Mouse (Mus musculus) heart, adult 18-20 months (tissue): ENCODE data around the gene Ptprs. TPM values are rescaled to one million over a fixed set of nuclear protein-coding genes. Genes with fewer than 3 reads are reported as not detected.

Experiments
- DNase-seq, 2 experiments: peaks; one replicate each; pipeline ENCODE4 v3.0.0; 2021 to 2022; ENCODE audit warnings: mixed read lengths in 1 of 2
- microRNA-seq, 2 experiments: library from miRNA; unstranded; fragments of <30 nt; microRNA quantifications; one replicate each; pipeline ENCODE4 v1.2.0; 2022
- total RNA-seq, 2 experiments: library from RNA; stranded (reverse); gene quantifications; 2 replicates each; pipeline ENCODE4 v1.2.3; 2021

Gene Ptprs
- total RNA-seq, 2 experiments from 2014 or later = 50.3 to 54.3 TPM

DNA sequence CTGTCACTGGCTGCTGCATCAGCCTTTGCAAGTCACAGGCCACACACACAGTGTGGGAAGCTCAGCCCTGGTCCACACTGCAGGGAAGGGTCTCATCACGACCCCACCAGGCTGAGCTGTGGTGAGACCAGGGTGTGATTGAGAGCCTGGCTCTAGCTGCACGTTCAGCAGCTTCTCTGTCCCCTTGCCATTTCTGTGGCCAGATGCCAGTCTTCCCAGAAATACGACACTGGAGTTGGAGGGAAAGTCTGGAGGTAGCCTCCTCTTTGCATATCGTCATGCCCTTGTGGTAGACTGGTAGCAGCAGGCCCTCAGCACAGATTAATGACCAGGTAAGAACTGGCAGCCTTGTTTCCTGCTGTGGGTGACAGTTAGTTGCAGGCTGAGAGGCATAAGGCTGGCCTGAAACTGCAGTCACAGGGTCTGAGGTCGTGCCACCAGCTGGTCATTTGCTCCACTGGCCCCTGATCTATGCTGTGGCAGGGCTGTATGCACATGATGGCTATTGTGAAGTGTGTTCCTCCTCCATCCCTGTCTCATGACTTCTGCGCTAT lies 96.9 kb downstream of the Ptprs start:
- peak in 1 of 2 experiments; percentile 19 for DNase-seq

DNA sequence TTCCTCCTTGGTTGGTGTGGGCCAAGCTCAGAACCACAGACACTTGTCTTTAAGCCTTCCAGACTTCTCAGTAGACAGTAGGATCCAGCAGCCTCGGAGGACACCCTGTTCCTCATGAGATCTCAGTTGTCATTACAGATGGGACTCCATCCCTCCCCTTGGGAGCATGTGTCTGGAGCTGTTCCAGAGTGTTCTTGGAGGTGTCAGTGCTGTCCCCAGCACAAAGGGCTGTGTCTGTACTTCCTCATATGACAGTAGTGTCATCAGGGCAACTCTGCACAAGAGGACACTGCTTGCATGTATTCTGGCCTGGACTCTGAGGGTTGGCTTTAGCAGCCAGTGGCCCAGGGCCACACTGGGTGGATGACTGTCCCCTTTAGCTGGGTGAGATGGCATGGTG lies 101.4 kb downstream of the Ptprs start:
- peak; percentile 43 to 55 for DNase-seq

DNA sequence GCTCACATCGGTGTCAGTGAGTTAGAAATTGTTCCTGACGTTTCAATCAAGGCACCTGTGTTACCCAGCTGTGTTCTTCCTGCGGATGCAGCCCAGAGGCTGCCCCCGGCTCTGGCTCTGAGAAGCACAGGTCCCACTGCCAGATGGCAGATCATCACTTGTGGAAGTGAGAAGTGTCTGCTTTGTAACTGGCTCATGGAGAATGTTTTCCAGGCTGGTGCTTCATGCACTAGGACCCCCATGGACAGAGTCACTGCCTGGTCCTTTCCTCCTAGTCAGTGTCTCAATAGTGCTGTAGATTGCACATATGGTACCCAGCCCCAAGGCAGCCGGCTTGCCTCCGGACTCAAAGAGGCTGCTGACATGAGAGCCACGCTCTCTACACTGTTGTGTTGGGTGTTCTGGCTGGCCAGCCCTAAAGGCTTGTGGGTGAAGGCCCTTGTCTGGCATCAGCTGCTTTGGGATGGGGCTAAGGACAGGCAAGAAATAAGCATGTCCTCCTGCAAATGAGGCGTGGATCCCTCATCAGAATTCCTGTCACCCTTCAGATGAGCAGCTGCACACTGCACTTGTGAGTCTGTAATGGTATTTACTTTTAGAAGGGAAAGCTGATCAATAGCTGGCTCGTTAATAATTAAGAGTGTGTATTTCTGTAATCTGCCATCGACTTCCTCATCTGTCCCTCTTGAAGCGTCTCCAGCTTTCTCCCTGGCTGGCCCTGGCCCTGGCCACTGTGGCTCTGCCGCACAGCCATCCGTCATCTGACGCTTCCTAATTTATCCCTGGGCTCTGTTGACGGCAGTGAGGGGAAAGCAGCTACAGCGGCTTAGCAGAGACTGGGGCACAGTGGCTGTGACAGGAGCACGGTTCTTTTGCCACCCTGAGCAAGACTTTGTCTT lies 102.9 kb downstream of the Ptprs start:
- DNase-seq = peak; percentile 36 to 47

- DNase-seq = no peak
Observed at GRCm38 (mm10) chr17:56372109-56372508, 104.2 kb downstream of the Ptprs start.

DNA sequence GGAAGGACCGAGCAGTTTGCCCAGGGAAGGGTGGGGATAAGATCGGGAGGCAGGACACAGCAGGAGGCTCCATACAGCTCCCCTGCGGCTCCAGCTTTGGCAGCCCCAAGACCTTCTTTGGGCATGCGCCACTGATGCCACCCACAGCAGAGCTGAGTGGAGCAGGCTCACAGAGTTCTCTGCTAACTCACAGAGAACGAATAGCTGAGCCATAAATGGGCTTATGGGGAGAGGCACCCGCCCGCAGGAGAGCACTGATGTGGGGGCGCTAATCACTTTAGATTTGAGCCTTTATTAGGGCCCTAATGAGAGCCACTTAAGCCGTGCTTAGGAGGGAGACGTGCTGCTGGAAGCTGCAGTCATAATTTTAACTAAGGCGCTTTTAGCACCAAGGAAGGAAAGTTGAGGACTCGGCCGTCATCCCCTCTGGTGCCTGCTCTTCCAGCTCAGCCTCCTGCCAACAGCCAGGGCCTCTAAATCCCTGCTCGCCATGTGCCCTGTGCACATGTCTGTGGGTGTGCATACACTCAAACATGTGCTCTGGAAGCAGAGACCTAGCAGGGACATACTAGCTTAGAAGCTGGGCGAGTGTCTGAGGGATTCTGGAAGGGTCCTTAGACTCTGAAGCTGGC lies 105.1 kb downstream of the Ptprs start:
- no peak for DNase-seq

DNA sequence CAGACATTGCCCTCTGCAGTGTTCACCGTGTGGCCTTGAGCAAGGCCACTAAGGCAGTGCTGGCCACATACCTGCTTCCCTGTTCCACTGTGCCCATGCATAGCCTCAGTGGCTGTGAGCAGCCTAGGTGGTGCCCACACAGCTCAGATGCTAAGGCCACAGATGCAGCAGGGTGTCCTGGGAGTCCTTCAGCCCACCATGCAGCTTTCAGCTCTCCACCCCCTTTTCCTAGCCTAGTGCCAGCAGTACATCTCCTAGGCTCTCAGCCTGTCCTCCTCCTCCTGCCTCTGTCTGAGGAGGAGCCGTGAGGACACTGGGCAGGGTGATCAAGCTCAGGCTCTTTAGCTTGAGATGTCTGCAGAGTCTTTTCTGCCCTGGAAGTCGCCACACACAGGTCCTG lies 106.2 kb downstream of the Ptprs start:
- DNase-seq = no peak

DNA sequence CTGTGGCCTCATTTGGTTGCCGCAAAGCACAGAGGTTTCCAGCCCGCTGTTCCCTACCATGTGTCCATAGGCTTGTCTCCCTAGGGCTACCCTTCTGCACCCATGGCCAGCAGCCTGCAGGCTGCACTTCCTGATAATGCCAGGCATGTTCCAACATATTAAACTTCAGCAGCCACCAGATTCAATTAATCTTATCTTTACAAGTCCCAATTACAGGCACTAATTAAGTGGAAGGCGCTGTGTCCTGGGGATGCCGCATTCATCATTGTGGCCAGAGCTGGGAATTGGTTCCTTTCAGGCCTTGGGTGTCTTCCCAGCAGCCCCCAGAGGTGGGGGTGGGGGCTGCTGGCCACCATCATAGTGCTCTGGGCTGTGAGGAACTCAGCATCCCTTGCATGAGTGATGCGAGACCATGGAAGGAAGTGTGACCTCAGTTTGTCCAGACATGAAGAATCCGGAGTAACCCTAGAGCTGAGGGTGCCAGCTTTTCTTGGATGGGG lies 107.9 kb downstream of the Ptprs start:
- no peak for DNase-seq

GRCm38 (mm10) chr17:56365791-56366673 lies 110.3 kb downstream of the Ptprs start:
- no peak for DNase-seq

Small RNA genes lying within 50 kb of the gene (microRNA-seq; reads per million reads assigned to microRNA genes)
- 0 reads per million in 2 experiments for gene Mir6977

Other genes starting within 250 kb of the Ptprs start
- gene Fem1a, start 219.7 kb downstream of the Ptprs start, total RNA-seq = 100 to 1,000 TPM; 115 to 117 TPM
- 1 to 10 TPM; 9.1 to 9.2 TPM for gene Ticam1, start 199.7 kb downstream of the Ptprs start, total RNA-seq
- gene Plin3, start 183.6 kb downstream of the Ptprs start, total RNA-seq = 100 to 1,000 TPM; 178 to 190 TPM
- gene Arrdc5, start 176.2 kb downstream of the Ptprs start, total RNA-seq = not detected
- gene Uhrf1, start 173.2 kb downstream of the Ptprs start, total RNA-seq = 1 to 10 TPM; 1.4 to 2.5 TPM
- gene Kdm4b, start 150.4 kb downstream of the Ptprs start, total RNA-seq = 10 to 100 TPM; 29.6 to 30.3 TPM
- not detected for gene Znrf4, start 35.9 kb upstream of the Ptprs start, total RNA-seq
- gene Gm20219, start 77.9 kb upstream of the Ptprs start, total RNA-seq = under 1 TPM; 0.20 to 0.23 TPM
- 10 to 100 TPM; 36.0 to 41.9 TPM for gene Safb2, start 108.1 kb upstream of the Ptprs start, total RNA-seq
- 10 to 100 TPM; 59.6 to 68.5 TPM for gene Safb, start 108.3 kb upstream of the Ptprs start, total RNA-seq
- 100 to 1,000 TPM; 341 TPM for gene 2410015M20Rik, start 133.3 kb upstream of the Ptprs start, total RNA-seq
- gene Rpl36, start 136.9 kb upstream of the Ptprs start, total RNA-seq = 100 to 1,000 TPM; 760 to 782 TPM
- 100 to 1,000 TPM; 125 to 130 TPM for gene Lonp1, start 150.4 kb upstream of the Ptprs start, total RNA-seq
- under 1 TPM in 1 of 2 experiments, not detected in 1; 0.10 TPM for gene Catsperd, start 151.7 kb upstream of the Ptprs start, total RNA-seq
- 10 to 100 TPM; 33.8 to 35.7 TPM for gene Ranbp3, start 196.8 kb upstream of the Ptprs start, total RNA-seq
- gene Ndufa11, start 241.3 kb upstream of the Ptprs start, total RNA-seq = 100 to 1,000 TPM; 844 to 954 TPM
- 1 to 10 TPM; 3.3 to 4.5 TPM for gene Vmac, start 241.5 kb upstream of the Ptprs start, total RNA-seq